Mouse (Mus musculus) R1 (cell line): ENCODE measurements around the gene Fam114a2.

Experiments used
- DNase-seq: peaks from one replicate; pipeline ENCODE4 v3.0.0-alpha.2; 2018; ENCODE audit warnings: low read depth, low spot score

The Fam114a2 gene

DNA sequence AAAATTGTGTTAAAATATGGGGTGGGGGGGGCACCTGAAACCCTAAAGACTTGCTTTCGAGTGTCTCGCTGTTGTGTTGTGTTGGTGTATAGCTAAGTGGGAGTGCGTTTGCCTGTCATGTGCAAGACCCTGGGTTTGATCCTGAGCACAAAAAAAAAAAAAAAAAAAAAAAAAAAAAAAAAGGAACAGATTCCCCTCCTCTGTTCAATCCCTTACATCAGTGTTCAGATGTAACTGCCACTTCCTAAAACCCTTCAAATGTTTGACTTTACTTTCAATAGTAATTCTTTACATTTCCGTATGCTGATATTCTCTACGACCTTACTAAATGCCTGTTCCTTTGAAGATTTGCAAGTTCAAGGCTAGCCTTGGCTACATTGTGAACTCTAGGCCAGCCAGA, 887 bp upstream of the Fam114a2 start:
- no peak for DNase-seq

DNA sequence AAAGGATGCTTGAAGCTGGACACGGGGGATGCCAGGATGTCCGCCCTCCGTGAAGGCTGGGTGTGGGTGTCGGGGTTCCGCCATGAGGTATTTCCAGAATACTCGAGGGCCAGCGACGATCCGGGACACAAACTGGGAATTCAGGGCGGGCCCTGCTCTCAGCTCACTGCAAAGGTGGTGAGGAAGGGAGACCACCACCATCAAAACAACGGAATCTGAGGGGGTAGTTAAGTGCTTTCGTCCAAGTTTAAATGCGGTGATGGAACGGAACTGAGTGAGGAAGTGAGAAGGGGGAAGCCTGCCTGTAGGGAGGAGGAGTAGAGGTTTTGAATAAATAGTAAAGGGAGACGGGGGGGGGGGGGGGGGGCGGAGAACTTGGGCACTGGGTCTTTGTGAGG, 333 bp upstream of the Fam114a2 start:
- DNase-seq = no peak

DNA sequence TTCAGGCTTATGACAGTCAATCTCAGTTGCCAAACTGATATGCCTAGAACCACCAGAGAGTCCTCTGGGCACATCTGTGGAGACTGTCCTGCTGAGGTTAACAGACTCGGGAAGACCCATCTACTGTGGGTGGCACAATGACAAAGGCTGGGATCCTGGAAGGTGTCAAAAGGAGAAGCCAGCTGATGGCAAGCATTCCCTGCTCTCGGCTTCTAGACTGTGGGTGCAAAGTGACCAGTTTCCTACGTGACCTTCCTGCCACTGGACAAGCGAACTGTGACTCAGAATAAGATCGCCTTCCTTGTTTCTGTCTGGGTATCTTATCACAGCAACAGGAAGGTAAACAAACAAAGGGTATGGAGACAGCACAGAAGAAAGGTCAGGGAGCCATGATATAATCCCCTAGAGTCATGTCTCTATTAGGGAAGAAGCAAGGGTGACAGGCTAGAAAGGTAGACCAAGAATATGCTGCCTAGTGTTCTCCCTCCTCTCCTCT, 1.4 kb downstream of the Fam114a2 start:
- DNase-seq = no peak

DNA sequence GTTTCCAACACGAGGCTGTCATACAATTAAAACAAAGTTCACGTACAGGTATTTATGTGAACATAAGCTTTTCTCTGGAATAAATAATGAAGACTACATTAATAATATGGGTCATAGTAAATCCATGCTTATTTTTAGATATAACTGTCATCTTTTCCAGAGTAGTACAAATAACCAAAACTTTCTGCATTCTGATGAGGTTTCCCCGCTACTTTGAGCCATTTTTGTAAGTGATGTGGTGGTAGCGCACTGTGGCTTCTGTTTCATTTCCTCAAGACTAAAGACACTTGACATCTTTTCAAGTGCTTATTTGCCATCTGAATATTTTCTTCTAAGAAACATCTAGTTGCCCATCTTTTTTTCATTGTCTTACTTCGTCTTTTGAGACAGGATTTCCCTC, 3.2 kb downstream of the Fam114a2 start:
- DNase-seq = no peak

DNA sequence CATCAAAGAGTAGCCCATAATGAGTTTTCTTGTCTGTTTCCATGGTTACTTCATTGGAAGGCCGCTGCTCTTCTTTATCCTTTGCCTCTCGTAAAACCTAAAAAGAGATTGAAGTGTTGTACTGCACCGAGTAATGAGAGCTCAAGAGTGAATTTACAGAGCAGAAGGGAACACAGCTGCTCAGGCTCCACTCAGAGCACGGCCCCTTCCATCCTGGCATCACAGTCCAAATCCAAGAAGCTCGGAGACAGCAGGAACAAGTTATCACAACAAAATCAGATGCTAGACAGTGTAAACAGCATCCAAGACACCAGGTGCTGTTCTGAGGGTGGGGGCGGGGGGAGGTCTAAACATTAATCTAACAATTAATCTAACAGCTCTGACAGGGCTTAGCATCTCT, 11.5 kb downstream of the Fam114a2 start:
- DNase-seq = no peak

DNA sequence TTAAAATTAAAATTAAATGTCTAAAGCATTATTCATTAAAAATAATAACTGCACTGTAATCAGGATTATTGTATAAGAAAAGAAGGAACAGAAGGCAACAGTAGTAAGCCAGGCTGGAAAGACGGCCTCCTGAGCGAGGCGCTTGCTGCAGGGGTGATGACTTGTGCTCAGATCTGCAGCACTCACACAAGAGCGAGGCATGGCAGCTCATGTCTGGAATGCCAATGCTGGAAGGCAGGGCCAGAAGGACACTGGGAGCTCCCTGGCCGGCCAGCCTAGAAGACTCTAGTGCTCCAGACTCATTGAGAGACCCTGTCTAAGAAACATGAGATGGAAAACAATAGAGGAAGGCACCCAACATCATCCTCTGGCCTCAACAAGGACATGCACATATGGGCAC, 15.3 kb downstream of the Fam114a2 start:
- no peak for DNase-seq

DNA sequence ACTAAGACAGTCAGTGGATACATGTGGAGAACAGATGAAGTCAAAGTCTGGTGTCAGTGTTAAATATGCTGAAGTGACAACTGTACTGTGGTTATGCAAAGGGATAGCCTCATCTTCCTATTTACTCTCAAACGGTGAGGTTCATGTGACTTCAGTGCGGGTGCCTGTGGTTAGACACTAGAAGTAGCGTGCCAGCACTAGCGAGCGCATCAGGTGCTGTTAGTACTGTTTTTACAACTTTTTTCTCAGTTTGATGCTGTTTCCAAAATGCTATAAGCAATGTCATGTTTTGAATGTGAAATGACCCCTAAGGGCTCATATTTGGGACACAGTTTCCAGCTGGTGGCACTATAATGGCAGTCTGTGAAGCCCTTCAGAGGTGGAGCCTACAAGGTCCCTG, 20.2 kb downstream of the Fam114a2 start:
- DNase-seq = no peak

DNA sequence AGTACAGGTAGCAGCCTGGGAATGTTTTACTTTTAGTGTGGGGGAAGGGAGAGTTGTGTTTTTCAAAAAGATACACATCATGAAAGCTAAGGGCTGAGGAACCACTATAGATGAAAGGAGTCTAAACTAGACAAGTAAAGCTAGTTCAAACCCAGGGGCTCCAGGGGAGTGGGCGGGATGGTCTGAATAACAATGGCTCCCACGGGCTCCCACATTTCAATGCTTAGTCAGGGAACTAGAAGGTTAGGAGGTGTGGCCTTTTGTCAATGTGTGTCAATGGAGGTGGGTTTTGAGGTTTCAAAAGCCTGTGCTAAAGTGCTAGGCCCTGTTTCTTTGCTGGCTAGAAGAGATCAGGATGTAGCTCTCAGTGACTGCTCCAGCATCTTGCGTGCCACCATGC, 20.7 kb downstream of the Fam114a2 start:
- DNase-seq = peak; percentile 88

DNA sequence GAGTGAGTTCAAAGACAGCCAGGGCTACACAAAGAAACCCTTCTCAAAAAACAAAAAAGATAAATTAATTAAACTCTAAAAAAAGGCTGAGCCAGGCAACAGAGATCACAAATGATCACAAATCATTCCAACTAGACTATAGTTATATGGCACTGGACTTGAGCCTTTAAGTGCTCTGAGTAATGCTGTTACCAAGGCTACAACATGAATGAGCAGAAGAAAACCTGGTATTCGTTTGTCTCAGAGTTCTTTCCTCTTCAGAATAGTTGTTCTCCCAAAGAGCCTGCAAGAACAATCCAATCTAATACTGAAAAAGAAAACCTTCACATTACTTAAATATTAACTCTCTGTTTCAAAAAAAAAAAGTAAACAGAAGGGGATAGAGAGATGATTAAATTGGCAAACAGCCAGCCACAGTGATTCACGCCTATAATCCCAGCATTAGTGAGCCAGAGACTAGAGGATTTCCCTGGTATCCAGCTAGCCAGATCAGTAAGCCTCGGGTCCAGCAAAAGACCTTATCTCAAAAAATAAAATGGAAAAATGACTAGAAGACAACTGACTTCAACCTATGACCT, 21.9 kb downstream of the Fam114a2 start:
- no peak for DNase-seq

DNA sequence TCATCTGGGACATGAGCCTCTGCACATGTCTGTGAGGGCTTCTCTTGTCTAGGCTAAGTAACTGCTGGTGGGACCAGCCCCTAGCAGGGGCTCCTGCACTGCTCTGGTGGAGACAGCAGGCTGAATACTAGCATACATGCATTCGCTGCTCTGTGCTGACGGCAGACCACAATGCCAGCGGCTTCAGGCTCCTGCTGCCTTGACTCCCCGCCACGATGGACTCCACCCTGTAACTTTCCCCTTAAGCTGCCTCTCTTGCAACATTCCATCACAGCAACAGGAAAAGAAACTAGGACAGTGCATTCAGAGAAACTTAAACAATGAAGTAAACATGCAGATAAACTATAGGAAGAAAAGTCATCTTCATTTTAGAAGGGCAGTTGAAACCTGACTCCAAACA, 30.0 kb downstream of the Fam114a2 start:
- DNase-seq = peak; percentile 35

DNA sequence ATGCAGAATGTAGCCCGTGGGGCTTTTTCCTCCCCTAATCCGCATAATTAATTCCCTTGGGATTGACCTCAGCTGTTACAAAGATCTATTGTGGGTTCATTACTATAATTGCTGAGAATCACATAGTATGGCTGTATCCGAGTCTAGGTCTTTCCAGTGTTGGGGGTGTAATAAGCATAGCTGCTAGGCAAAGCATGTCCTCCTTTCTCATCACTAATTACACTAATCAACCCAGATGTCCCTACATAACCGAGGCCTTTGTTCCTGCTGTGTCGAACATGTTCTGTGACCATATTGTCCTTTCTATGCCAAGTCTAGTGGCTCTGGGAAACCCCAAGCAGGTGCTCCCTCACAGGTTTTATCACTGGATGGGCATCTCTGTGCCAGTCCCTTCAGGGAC, 40.3 kb downstream of the Fam114a2 start:
- DNase-seq = no peak

DNA sequence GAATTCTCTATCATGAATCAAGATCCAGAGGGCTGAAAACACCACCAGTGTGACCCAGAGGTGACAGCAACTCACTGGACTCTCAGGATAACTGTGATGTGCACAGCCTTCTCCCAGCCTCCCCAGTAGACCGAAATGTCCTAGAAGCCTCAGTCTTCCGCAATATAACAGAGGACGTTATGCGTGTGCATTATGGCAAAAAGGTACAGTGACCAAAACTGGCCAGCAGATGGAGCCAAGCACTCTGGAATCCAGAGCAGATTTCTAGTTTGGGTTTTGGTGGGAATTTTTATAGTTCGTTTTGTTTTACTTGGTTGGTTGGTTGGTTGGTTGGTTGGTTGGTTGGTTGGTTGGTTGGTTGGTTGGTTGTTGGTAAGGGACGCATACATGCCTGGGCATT, 43.3 kb downstream of the Fam114a2 start:
- DNase-seq = peak; percentile 60

DNA sequence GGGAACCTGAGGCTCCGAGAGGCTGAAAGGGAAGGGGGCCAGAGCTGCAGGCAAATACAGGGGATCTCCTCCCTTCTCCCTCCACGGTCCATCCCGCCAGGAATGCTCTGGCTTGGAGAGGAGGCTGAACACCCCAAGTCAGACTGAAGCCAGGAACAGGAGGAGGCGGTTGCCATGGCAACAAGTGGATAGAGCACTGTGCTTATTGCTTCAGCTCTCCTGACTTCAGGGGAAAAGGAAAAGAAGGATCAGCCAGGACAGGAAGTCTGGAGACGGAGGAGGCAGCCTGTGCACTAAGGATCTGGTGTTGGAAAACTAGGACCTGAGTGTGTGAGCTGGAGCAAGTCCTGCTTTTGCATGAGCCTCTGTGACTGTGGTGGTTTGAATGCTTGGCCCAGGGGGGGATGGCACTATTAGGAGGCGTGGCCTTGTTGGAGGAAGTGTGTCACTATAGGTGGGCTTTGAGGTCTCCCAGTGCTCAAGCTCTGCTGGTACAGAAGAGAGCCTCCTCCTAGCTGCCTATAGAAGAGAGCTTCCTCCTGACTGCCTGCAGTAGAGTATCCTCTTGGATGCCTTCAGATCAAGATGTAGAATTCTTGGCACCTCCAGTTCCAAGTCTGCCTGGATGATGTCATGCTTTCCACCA, 44.0 kb downstream of the Fam114a2 start:
- DNase-seq = peak; percentile 78

DNA sequence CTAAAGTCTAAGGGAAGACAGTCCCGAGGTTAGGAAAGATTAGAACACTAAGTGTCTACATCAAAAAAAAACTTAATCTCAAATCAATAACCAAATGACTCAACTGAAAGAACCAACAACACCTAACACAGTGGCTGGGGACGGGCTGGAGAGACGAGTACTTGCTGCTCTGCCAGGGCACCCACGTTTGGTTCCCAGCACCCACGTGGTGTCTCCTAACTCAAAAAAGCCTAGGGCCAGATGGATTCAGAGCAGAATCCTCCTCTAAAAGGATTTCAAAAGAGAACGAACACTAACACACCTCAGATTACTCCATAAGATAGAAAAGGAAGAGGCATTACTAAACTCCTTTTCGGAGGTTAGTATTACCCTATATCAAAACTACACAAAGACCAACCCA, 47.4 kb downstream of the Fam114a2 start:
- DNase-seq = no peak

DNA sequence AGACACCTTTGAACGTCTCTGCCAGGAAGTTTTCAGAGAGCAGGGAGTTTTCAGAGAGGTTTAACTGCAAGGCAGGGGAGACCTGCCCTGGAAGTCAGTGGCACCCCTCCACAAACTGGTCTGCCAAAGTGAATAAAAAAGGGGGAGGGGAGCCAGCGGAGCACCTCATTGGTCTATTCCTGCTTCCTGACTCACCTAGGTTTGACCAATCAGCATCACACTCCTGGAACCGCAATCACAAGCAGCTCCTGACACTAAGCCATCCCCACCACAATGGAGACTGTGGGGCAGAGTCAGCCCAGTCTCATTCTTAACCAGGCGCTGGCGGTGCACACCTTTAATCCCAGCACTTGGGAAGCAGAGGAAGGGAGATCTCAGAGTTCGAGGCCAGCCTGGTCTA, 48.4 kb downstream of the Fam114a2 start:
- DNase-seq = peak; percentile 62

DNA sequence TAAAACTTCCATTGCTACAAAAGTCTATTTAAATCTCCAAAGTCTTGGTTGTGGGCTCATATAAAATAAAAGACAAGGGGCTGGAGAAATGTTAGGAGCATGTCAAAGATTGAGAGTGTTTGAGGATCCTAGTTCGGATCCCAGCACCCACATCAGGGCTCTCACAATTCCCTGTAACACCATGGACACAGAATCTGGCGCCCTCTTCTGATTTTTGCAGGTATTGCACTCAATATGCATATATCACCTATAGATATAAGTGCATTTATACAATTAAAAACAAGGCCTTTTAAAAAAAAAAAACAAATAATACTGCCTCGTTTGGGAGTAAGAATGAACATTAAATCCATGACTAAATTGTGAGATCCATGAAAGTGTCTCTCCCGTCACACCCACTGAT, 49.7 kb downstream of the Fam114a2 start:
- no peak for DNase-seq

DNA sequence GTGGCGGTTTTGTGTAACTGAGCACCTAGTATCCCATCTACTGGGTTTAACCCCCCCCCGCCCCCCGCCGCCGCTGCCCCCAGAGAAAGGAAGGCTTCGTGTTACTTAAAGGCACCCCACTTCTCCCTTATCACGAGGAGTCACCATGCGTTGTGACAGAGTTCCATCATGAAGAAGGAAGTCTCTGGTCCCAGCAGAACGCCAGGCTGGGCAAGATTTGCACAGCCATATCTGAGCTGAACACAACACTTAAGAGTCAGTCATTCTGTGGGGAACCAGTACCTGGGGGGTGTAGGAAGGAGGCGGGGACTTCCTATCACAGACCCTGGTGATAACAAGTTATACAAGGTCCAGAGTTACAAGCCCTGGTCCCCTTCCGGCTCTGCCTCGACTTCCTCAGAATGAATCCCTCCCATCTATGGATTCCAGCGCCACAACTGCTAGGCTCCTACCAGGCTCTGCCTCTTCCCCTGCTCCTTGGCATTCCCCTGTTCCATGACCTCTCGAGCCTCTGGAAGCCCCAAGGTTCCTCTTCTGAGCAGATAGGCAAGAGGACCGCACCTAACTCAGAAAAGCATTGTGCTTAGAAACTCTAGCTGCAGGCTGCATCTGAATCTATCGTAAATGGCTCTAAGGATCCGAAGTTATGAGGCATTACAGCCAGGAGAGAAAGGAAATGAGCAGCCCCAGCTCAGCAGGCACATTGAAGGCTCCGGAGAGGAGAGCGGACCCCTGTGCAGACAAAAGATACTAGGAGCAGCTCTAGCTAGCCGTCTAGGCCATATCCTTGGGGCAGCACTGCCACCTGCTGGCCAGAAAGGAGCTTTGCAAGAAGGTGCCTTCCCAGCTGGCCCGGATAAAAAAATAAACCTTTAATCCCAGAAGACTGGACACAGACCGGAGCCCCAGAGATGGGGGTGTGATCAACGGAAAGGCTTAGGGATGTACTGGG, 51.0 kb downstream of the Fam114a2 start:
- DNase-seq = peak; percentile 79

DNA sequence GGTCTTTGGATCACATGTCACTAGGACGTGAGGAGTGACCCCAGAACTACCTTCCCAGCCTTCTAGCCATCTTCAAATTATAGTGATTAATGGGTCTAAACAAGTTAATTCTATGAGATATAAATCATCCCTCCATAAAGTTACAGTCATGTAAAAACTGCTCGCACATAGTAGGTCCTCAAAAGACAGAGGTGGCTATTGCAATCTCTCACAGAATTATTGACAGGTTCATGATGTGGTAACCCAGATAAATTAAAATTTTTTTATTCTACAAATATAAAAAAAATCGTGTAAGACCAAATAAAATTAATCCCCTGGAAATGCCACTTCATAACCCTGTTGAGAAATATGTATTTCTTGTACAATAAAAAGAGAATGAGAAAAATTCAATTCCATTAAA, 52.6 kb downstream of the Fam114a2 start:
- DNase-seq = no peak

DNA sequence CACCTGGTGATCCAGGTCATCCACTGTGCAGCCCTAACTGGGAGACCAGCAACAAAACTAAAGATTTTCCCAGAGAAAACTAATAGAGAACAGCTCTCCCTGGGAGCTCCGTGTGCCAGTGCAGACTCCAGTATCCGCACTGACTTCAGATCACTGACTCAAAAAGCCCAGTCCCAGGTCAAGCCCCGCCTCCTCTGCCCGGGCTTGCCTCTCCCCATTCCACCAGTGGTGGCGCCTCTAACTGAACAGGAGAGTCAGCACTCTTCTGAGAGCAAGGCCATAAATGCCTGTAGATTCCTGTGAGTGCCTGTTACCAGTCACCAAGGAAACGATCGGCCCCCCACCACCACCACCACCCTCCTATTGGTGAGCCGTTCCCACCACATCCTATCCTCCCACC, 53.4 kb downstream of the Fam114a2 start:
- DNase-seq = peak; percentile 73

DNA sequence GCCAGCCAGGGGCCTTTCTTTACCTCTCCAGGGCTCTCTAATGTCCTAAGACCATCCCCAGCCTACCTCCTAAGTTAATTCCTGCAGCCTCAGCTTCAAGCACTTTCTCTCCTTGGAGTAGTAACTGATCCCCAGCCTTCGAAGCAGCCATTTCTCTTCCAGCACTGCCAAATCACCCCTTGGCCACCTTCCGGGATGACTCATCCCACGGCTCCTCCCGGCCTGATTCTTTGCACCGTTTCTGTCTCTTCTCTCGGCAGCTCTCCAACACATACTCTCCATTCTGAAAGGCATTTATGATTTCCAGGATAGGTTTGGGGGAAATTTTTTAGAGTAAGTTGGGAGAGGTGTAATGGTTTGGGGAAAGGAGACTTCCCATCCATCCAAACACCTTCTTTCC, 58.7 kb downstream of the Fam114a2 start:
- DNase-seq = no peak

DNA sequence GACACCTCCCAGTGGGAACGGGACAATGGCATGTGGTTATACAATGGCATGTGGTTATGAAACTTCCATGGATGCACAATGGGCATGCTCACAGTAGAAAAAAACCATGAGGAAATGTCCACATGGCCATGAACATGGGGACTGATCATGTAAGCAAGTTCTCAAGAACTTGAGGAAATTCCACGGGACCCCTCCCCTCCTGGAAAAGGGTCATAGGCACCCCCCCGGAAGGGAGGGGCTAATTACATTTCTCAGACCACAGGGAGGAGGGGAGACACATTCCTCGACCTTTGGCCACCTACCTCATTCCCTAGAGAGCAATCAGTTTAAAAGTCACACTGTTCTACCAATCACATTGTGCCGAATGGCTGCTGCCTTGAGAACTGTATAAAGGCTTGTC, 64.0 kb downstream of the Fam114a2 start:
- peak; percentile 57 for DNase-seq

DNA sequence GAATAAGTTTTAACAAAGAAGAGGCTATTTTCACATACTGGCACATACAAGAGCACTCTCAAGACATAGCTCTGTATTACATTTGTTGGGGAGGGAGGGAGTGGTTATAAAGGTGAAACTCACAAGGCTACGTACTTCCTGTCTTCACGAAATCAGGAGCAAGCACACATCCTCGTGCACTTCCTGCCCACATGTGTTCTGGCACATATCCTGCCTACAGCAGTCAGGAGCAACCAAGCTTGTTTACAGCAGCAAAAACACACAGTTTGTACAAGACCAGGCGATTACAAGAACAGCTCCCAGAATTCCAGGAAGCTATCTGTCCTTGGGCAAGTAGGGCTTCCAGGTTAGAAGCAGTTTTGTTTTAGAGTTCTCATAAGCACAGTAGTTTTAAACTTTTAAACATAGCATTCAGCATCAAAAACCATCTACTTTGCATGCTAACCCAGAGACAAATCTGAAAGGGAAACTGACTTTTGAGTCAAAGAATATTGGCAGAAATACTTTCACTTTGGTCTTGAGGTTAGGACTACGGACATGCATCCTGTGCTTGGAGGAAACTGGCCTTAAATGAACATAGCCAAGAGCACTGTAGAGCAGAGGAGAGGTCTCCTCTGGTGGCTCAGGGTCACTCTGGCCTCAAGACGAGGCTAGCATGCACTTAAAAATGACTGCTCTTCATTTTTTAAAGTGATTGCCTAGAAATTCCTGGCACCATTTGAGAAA, 73.0 kb downstream of the Fam114a2 start:
- DNase-seq = no peak
